17 mouse cellular contexts compared by ENCODE assay signal in the genomic region with DNA sequence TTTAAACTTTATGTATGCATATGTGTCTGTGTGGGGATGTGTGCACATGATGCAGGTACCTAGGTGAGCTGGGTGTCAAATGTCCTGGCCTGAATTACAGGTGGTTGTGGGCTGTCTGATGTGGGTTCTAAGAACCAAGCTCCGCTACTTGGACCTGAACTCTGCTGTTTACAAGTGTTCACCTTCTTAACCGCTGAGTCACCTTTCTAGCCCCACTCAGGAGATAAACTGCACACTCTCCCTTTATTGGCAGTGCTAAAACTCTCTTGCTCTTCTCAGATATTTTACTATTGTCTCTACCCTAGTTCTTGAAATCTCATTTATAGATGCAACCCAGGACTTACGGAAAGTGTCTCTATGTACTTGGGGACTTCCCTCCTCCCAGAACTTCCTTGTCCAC.
"Had no signal": no experiment of that assay in that cellular context is flagged by ENCODE, and none has a peak within 500 bp of the region (broad histone marks: within the 10 kb centered on the region; RNA-seq: fewer than 3 reads in every experiment).

No protein-coding gene starts in this region.

- H3K4me3 ChIP-seq: kidney, embryonic 15.5 days; left cerebral cortex, adult 2 months; limb, embryonic 12.5 days; limb, embryonic 15.5 days; midbrain, embryonic 10.5 days had no signal

- H3K4me2 ChIP-seq: kidney, embryonic 15.5 days; limb, embryonic 12.5 days; limb, embryonic 15.5 days had no signal

- H3K9ac ChIP-seq: kidney, embryonic 15.5 days; limb, embryonic 12.5 days; limb, embryonic 15.5 days had no signal

- ATAC-seq: intestine, postnatal 0 days had no signal

- H3K27me3 ChIP-seq: kidney, embryonic 15.5 days; limb, embryonic 12.5 days; limb, embryonic 15.5 days had no signal

- H3K27ac ChIP-seq: kidney, embryonic 15.5 days; left cerebral cortex, adult 2 months; limb, embryonic 12.5 days; limb, embryonic 15.5 days; midbrain, embryonic 10.5 days; stomach, postnatal 0 days had no signal

- DNase-seq: kidney, adult 8-10 months; kidney, postnatal 10 days; kidney, postnatal 36 days; layer of hippocampus, postnatal 36 days; left cerebral cortex, postnatal 4 days; lung, adult 2 months; lung, postnatal 14 days; lung, postnatal 4 days; midbrain, embryonic 14.5 days; thymus, postnatal 25 days had no signal

- H3K9me3 ChIP-seq: kidney, embryonic 15.5 days; limb, embryonic 12.5 days; limb, embryonic 15.5 days; midbrain, embryonic 10.5 days had no signal

- H3K36me3 ChIP-seq: kidney, embryonic 15.5 days; limb, embryonic 12.5 days; limb, embryonic 15.5 days; midbrain, embryonic 10.5 days had no signal

- H3K4me1 ChIP-seq: kidney, embryonic 15.5 days; limb, embryonic 12.5 days; limb, embryonic 15.5 days; midbrain, embryonic 10.5 days had no signal
